Mouse (Mus musculus) midbrain, embryonic 14.5 days (tissue): ENCODE measurements around the gene Crtap. TPM values are rescaled to one million over a fixed set of nuclear protein-coding genes. Genes with fewer than 3 reads are reported as not detected.
A peak's percentile ranks its signal among the peaks of the same experiment; 100 is the strongest.

ENCODE experiments used
- ATAC-seq: fragments of 200-750 bp; cut with Nextera tagmentation; 2 replicates; pipeline ENCODE4 v1.8.0; 2017; ENCODE audit warnings: moderate number of reproducible peaks, moderate library complexity; ENCODE audit not compliant: low FRiP score, low TSS enrichment
- DNase-seq: peaks from one replicate; pipeline ENCODE4 v3.0.0-alpha.2; 2015
- H3K27ac ChIP-seq: fragments of 300-500 bp; sonication (generic); replicated peaks from 2 replicates; pipeline ENCODE4 v1.5.1; 2014; ENCODE audit warnings: mild to moderate bottlenecking, low read depth, low read length, moderate library complexity
- H3K27me3 ChIP-seq: fragments of 300-500 bp; sonication (generic); 2 replicates; pipeline ENCODE4 v1.6.1; 2014; ENCODE audit warnings: low read length, control low read depth, mixed read lengths; ENCODE audit not compliant: control insufficient read depth, insufficient read depth
- H3K36me3 ChIP-seq: fragments of 300-500 bp; sonication (generic); 2 replicates; pipeline ENCODE4 v1.6.1; 2014; ENCODE audit warnings: low read length, control low read depth; ENCODE audit not compliant: control insufficient read depth, insufficient read depth
- H3K4me1 ChIP-seq: fragments of 300-500 bp; sonication (generic); 2 replicates; pipeline ENCODE4 v1.6.1; 2014; ENCODE audit warnings: mild to moderate bottlenecking, antibody characterized with exemption, low read length, control low read depth; ENCODE audit not compliant: control insufficient read depth, insufficient read depth
- H3K4me2 ChIP-seq: fragments of 300-500 bp; sonication (generic); 2 replicates; pipeline ENCODE4 v1.6.1; 2014; ENCODE audit warnings: mild to moderate bottlenecking, low read length, moderate library complexity
- H3K4me3 ChIP-seq: fragments of 300-500 bp; sonication (generic); replicated peaks from 2 replicates; pipeline ENCODE4 v1.5.1; 2014; ENCODE audit warnings: low read depth, low read length
- H3K9ac ChIP-seq: fragments of 300-500 bp; sonication (generic); replicated peaks from 2 replicates; pipeline ENCODE4 v1.6.1; 2014; ENCODE audit warnings: mild to moderate bottlenecking, low read length, moderate library complexity
- H3K9me3 ChIP-seq: fragments of 300-500 bp; sonication (generic); 2 replicates; pipeline ENCODE4 v1.6.1; 2016; ENCODE audit warnings: low read length, control low read depth, mixed read lengths; ENCODE audit not compliant: control insufficient read depth
- WGBS: fragments of 180-500 bp; shearing (Covaris S2); extraction: QIAGEN DNeasy Blood & Tissue Kit; methylation state at CpG from one replicate; pipeline ENCODE4 v1.1.7; 2014; 5-methylcytosine and 5-hydroxymethylcytosine counted together
- polyA plus RNA-seq: library from polyadenylated mRNA; unstranded; fragments of >200 nt; fragmentation: Nextera tagmentation; extraction: Ambion mirVana; gene quantifications from 2 replicates; pipeline ENCODE4 v1.2.1, GENCODE M21; 2014

Crtap gene
- polyA plus RNA-seq, 1 experiment from 2014 or later: 23.8 TPM

GRCm38 (mm10) chr9:114420443-114420842 is 30.0 kb upstream of the Crtap start:
- Histone ChIP-seq H3K9ac (no peak overlapping the region), H3K36me3 (0 out of 2 replicates have a peak, but pooled peaks cover 4% of the 10 kb centered on the region), H3K27ac (no peak overlapping the region), H3K4me3 (no peak overlapping the region), H3K27me3 (no peaks in the 10 kb centered on the region), H3K4me1 (no peaks in the 10 kb centered on the region), H3K4me2 (no peak overlapping the region), H3K9me3 (no peaks in the 10 kb centered on the region)
- DNase-seq: no peak
- ATAC-seq: no peak
- 78% methylated on average over 8 of the region's 8 CpGs for WGBS

GRCm38 (mm10) chr9:114418187-114418586 is 27.7 kb upstream of the Crtap start:
- H3K9me3 ChIP-seq: no peaks in the 10 kb centered on the region
- peak; percentile 64 for DNase-seq
- 80% methylated on average over 7 of the region's 7 CpGs for WGBS
- H3K4me2 ChIP-seq: no peak overlapping the region
- H3K4me1 ChIP-seq: no peaks in the 10 kb centered on the region
- H3K36me3 ChIP-seq: no peaks in the 10 kb centered on the region
- no peak overlapping the region for H3K9ac ChIP-seq
- H3K4me3 ChIP-seq: no peak overlapping the region
- no peaks in the 10 kb centered on the region for H3K27me3 ChIP-seq
- ATAC-seq: no peak
- no peak overlapping the region for H3K27ac ChIP-seq

GRCm38 (mm10) chr9:114416646-114417517 is 26.4 kb upstream of the Crtap start:
- Histone ChIP-seq H3K27ac (no peak overlapping the region), H3K9ac (no peak overlapping the region), H3K9me3 (no peaks in the 10 kb centered on the region), H3K27me3 (no peaks in the 10 kb centered on the region), H3K4me1 (no peaks in the 10 kb centered on the region), H3K4me2 (no peak overlapping the region), H3K36me3 (0 out of 2 replicates have a peak, but pooled peaks cover under 1% of the 10 kb centered on the region), H3K4me3 (no peak overlapping the region)
- 94% methylated on average over 21 of the region's 21 CpGs for WGBS
- ATAC-seq (no peak), DNase-seq (no peak)

GRCm38 (mm10) chr9:114415701-114416100 is 25.2 kb upstream of the Crtap start:
- no peaks in the 10 kb centered on the region for H3K4me1 ChIP-seq
- H3K4me3 ChIP-seq: no peak overlapping the region
- 25% methylated on average over 11 of the region's 11 CpGs for WGBS
- H3K27me3 ChIP-seq: no peaks in the 10 kb centered on the region
- H3K36me3 ChIP-seq: 0 out of 2 replicates have a peak, but pooled peaks cover 3% of the 10 kb centered on the region
- H3K27ac ChIP-seq: no peak overlapping the region
- H3K4me2 ChIP-seq: no peak overlapping the region
- DNase-seq (peak; percentile 87), ATAC-seq (no peak)
- no peaks in the 10 kb centered on the region for H3K9me3 ChIP-seq
- H3K9ac ChIP-seq: no peak overlapping the region

DNA sequence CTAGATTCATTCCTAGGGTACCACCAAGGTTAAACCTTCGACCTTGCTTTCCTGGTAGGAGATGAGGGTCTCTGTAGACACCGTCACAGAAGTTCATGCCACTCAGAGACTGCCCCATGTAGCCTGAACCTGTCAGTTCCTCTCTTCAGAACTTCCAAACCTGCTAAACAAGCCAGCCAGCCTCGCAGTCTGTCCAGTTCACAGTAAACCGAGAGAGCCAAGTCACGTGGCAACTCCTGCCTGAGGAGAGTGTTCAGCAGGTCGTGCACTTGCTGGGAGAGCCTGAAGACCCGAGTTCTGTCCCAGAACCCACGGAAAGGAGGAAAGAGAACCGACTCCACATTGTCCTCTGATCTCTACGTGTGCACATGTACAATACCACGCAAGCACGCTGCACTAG is 23.4 kb upstream of the Crtap start:
- Histone ChIP-seq H3K9me3 (no peaks in the 10 kb centered on the region), H3K36me3 (0 out of 2 replicates have a peak, but pooled peaks cover 6% of the 10 kb centered on the region), H3K27me3 (no peaks in the 10 kb centered on the region), H3K27ac (no peak overlapping the region), H3K9ac (no peak overlapping the region), H3K4me2 (no peak overlapping the region), H3K4me3 (no peak overlapping the region), H3K4me1 (no peaks in the 10 kb centered on the region)
- DNase-seq: no peak
- ATAC-seq: no peak
- WGBS: 89% methylated on average over 12 of the region's 12 CpGs

GRCm38 (mm10) chr9:114412406-114412805 is 21.9 kb upstream of the Crtap start:
- no peak for ATAC-seq
- H3K9ac ChIP-seq: no peak overlapping the region
- H3K9me3 ChIP-seq: no peaks in the 10 kb centered on the region
- no peaks in the 10 kb centered on the region for H3K27me3 ChIP-seq
- no peaks in the 10 kb centered on the region for H3K4me1 ChIP-seq
- 97% methylated on average over 9 of the region's 9 CpGs for WGBS
- no peak for DNase-seq
- 0 out of 2 replicates have a peak, but pooled peaks cover 9% of the 10 kb centered on the region for H3K36me3 ChIP-seq
- H3K4me2 ChIP-seq: no peak overlapping the region
- H3K4me3 ChIP-seq: no peak overlapping the region
- H3K27ac ChIP-seq: no peak overlapping the region

DNA sequence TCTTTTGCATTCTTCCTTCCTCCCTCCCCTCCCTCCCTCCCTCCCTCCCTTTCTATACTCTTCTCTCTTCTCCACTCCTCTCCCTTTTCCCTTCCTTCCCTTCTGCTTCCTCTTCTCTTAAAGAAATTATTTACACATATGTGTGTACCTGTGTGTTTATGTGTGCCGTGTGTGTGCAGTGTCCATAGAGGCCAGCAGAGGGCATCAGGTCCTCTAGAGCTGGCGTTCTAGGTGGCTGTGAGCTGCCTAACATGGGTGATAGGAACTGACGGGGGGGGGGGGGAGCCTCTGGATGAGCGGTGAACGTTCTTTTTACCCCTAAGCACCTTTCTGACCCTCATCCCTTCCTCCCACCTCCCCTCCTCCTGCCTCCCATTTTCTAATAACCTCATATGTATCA is 20.8 kb upstream of the Crtap start:
- Histone ChIP-seq H3K27me3 (no peaks in the 10 kb centered on the region), H3K9ac (no peak overlapping the region), H3K9me3 (no peaks in the 10 kb centered on the region), H3K27ac (no peak overlapping the region), H3K36me3 (0 out of 2 replicates have a peak, but pooled peaks cover 11% of the 10 kb centered on the region), H3K4me1 (no peaks in the 10 kb centered on the region), H3K4me3 (no peak overlapping the region), H3K4me2 (no peak overlapping the region)
- no peak for ATAC-seq
- WGBS: 92% methylated on average over 5 of the region's 5 CpGs
- DNase-seq: no peak

DNA sequence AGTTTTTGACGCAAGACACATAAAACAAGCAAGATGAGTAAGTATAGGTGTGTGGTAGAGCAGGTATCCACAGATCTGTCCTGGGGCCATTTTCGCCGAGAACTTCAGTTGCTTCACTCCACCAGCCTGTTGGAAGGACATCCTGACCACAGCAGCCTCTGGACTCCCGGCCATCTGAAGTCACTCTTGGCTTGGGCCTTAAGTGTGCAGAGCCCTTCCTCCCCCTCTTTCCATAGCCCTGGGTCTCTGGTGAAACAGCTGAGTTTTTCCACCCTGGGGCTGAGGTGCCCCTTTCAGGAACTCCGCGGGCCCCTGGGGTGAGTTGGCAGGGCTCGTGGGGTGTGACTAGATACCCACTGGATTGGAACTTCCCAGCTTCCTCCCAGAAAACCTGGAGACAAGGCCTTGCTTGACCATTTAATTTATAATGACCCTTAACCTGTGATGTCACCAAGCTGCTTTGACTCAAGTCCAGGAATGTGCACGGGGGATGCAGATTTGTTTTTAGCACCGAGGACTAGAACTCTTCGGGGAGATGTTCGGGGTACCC is 19.9 kb upstream of the Crtap start:
- H3K4me3 ChIP-seq: no peak overlapping the region
- no peak overlapping the region for H3K4me2 ChIP-seq
- DNase-seq (no peak), ATAC-seq (no peak)
- H3K9ac ChIP-seq: no peak overlapping the region
- no peaks in the 10 kb centered on the region for H3K4me1 ChIP-seq
- no peaks in the 10 kb centered on the region for H3K9me3 ChIP-seq
- WGBS: 94% methylated on average over 11 of the region's 11 CpGs
- H3K36me3 ChIP-seq: peaks cover 16% of the 10 kb centered on the region
- H3K27me3 ChIP-seq: no peaks in the 10 kb centered on the region
- no peak overlapping the region for H3K27ac ChIP-seq

GRCm38 (mm10) chr9:114407676-114408075 is 17.2 kb upstream of the Crtap start:
- Histone ChIP-seq H3K9ac (no peak overlapping the region), H3K27ac (no peak overlapping the region), H3K4me1 (no peaks in the 10 kb centered on the region), H3K4me3 (no peak overlapping the region), H3K36me3 (peaks cover 26% of the 10 kb centered on the region), H3K9me3 (0 out of 2 replicates have a peak, but pooled peaks cover 9% of the 10 kb centered on the region), H3K4me2 (no peak overlapping the region), H3K27me3 (no peaks in the 10 kb centered on the region)
- DNase-seq (no peak), ATAC-seq (no peak)
- WGBS: 85% methylated on average over 2 of the region's 2 CpGs
